Mouse (Mus musculus): ENCODE data around the gene Btbd7.

DNA sequence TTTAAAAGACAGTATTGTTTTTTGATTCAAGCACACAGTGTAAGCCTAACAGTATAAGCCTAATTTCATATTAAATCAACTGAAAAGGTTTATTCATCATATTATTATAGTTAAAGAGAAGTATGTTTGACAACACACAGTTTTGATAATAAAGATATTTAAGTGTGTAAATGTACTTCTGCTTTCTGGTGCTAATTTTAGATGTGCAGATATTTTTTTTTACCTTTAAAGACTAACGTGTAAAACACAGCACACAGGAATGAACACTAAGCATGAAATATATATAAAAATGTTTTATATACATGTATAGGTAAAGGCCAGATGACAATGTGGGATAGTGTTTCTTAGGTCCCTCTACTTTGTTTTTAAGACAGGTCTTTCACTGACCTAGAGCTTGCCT, 51.2 kb downstream of the Btbd7 start:
- TF ChIP-seq CTCF (IDR thresholded peaks at IDR 0.05; ENCODE audit: borderline replicate concordance, control insufficient read depth, extremely low read depth, insufficient read depth, low read length, poor library complexity) = no peak
- no peak for TF ChIP-seq POLR2A (IDR thresholded peaks at IDR 0.05; ENCODE audit: control insufficient read depth, extremely low read depth, insufficient read depth, low read length, poor library complexity)

Data from thymus, adult 2 months (tissue).